ENCODE assay signal across 8 mouse cellular contexts in genomic region chr11:70212896-70213295, GRCm38 (mm10). TPM values are rescaled to one million over a fixed set of nuclear protein-coding genes. Genes with fewer than 3 reads are reported as not detected.
DNase-seq lines count a peak whose midpoint lies in the region; ATAC-seq and TF ChIP-seq lines count a peak whose summit lies in the region.

No protein-coding gene starts in this region.

- 0 out of 2 replicates have a peak, but pooled peaks cover 7% of the 10 kb centered on the region for H3K4me1 ChIP-seq in hindbrain, postnatal 0 days (ENCODE audit: insufficient read depth, low read length)

- CTCF ChIA-PET in Patski (lab: Charles Lee): interaction anchor here (0.8 to 3.6 kb wide), 11 partner anchors 8 to 149 kb away, joined by 3 to 19 read pairs (median 6); no protein-coding TSS in a partner anchor

- 9% methylated on average over 9 of the region's 9 CpGs for whole genome bisulfite sequencing in hindbrain, postnatal 0 days

- POLR2A ChIA-PET in Patski (lab: Charles Lee): interaction anchor here (1.2 kb wide), 1 partner anchor 11 kb away, joined by 3 read pairs; no protein-coding TSS in a partner anchor

- peak overlapping the region; percentile 77; the same call in 1 of the 2 replicates for H3K4me2 ChIP-seq in hindbrain, postnatal 0 days (ENCODE audit: low read depth, low read length)

- no peaks in the 10 kb centered on the region for H3K27me3 ChIP-seq in Patski
- H3K27me3 ChIP-seq in hindbrain, postnatal 0 days (ENCODE audit: insufficient read depth, low read length): no peaks in the 10 kb centered on the region

- peak; percentile 45 for ATAC-seq in Patski
- ATAC-seq in hindbrain, postnatal 0 days: no peak

- in situ Hi-C loops in Patski (cut with MboI; ENCODE audit: low pct_unique_long_range_greater_than_20kb): loop anchor here (10.0 kb wide), 1 partner anchor 278 kb away; the partner anchor contains the start of gene Ybx2

- peak; percentile 58 for DNase-seq in ovary, postnatal 36 days (ENCODE audit: low spot score)
- no peak for DNase-seq in ovary, postnatal 10 days (ENCODE audit: low spot score)
- DNase-seq in Patski (ENCODE audit: low read depth, low spot score): no peak
- DNase-seq in cerebellum, postnatal 10 days: peak; percentile 87 to 88
- DNase-seq in hindbrain, postnatal 0 days (ENCODE audit: low spot score): peak; percentile 89
- DNase-seq in layer of hippocampus, postnatal 36 days: peak; percentile 55 to 65
- DNase-seq in naive thymus-derived CD4-positive, alpha-beta T cell, adult 2 months (ENCODE audit: low read depth): peak; percentile 76
- no peak for DNase-seq in c-Kit-positive CD71-positive TER-119-positive erythroid progenitor cells, embryonic 14.5 days (ENCODE audit: low spot score)

- H3K36me3 ChIP-seq in hindbrain, postnatal 0 days (ENCODE audit: insufficient read depth, low read length): peaks cover 3% of the 10 kb centered on the region; the same call in 1 of the 2 replicates

- no peak overlapping the region for H3K4me3 ChIP-seq in hindbrain, postnatal 0 days (ENCODE audit: low read length)

- no peak for TF ChIP-seq CTCF in Patski (IDR thresholded peaks at IDR 0.05)
- TF ChIP-seq CTCF in hindbrain, postnatal 0 days (IDR thresholded peaks at IDR 0.05; ENCODE audit: low read depth): peak; percentile 79

- H3K9ac ChIP-seq in hindbrain, postnatal 0 days (replicated peaks; ENCODE audit: low read length): no peak overlapping the region

- H3K27ac ChIP-seq in hindbrain, postnatal 0 days: no peak overlapping the region

- no peaks in the 10 kb centered on the region for H3K9me3 ChIP-seq in hindbrain, postnatal 0 days (ENCODE audit: low read length)

RNA-seq across cellular contexts. Expression of gene Slc16a11, which starts 0.3 kb away (rescaled TPM):
- 1.9 TPM for polyA plus RNA-seq in Patski (2021)
- 13.4 and 23.7 TPM in 2 replicates for total RNA-seq in hindbrain, postnatal 0 days (2014; rRNA removed)
- 12.9 and 14.3 TPM in 2 replicates for polyA plus RNA-seq in hindbrain, postnatal 0 days (2015; fragmentation: Nextera tagmentation; extraction: Ambion mirVana)
- total RNA-seq in layer of hippocampus, postnatal 36 days (2021): 10 to 100 TPM; 30.5 to 34.6 TPM

RNA-seq across cellular contexts. Expression of gene Slc16a13, which starts 8.0 kb away (rescaled TPM):
- 12.2 TPM for polyA plus RNA-seq in Patski (2021)
- 15.3 and 17.2 TPM in 2 replicates for total RNA-seq in hindbrain, postnatal 0 days (2014; rRNA removed)
- 9.4 and 10.8 TPM in 2 replicates for polyA plus RNA-seq in hindbrain, postnatal 0 days (2015; fragmentation: Nextera tagmentation; extraction: Ambion mirVana)
- 1 to 10 TPM; 6.9 to 9.4 TPM for total RNA-seq in layer of hippocampus, postnatal 36 days (2021)

RNA-seq across cellular contexts. Expression of gene Bcl6b, which starts 16.7 kb away (rescaled TPM):
- not detected for polyA plus RNA-seq in Patski (2021)
- total RNA-seq in hindbrain, postnatal 0 days (2014; rRNA removed): 4.9 and 5.0 TPM in 2 replicates
- 2.4 and 2.7 TPM in 2 replicates for polyA plus RNA-seq in hindbrain, postnatal 0 days (2015; fragmentation: Nextera tagmentation; extraction: Ambion mirVana)
- 1 to 10 TPM; 1.1 to 1.3 TPM for total RNA-seq in layer of hippocampus, postnatal 36 days (2021)

RNA-seq across cellular contexts. Expression of gene 0610010K14Rik, which starts 24.8 kb away (rescaled TPM):
- 50.1 TPM for polyA plus RNA-seq in Patski (2021)
- total RNA-seq in hindbrain, postnatal 0 days (2014; rRNA removed): 61.6 and 96.0 TPM in 2 replicates
- 172 and 185 TPM in 2 replicates for polyA plus RNA-seq in hindbrain, postnatal 0 days (2015; fragmentation: Nextera tagmentation; extraction: Ambion mirVana)
- 10 to 100 TPM; 41.4 to 45.6 TPM for total RNA-seq in layer of hippocampus, postnatal 36 days (2021)

RNA-seq across cellular contexts. Expression of gene Gm21988, which starts 26.7 kb away (rescaled TPM):
- polyA plus RNA-seq in Patski (2021): 4.3 TPM
- total RNA-seq in hindbrain, postnatal 0 days (2014; rRNA removed): 1.9 and 2.8 TPM in 2 replicates
- 14.2 and 15.2 TPM in 2 replicates for polyA plus RNA-seq in hindbrain, postnatal 0 days (2015; fragmentation: Nextera tagmentation; extraction: Ambion mirVana)
- 1 to 10 TPM; 3.9 to 5.1 TPM for total RNA-seq in layer of hippocampus, postnatal 36 days (2021)

Comparison
In these comparisons a context has a peak if more than half of its experiments do, and no peak if none do; other contexts are left out.
1. DNase-seq: peak in ovary, postnatal 36 days (single experiment), cerebellum, postnatal 10 days (2 of 2), hindbrain, postnatal 0 days (single experiment), layer of hippocampus, postnatal 36 days (2 of 2) and naive thymus-derived CD4-positive, alpha-beta T cell, adult 2 months (single experiment); none in ovary, postnatal 10 days (single experiment), Patski (single experiment) and c-Kit-positive CD71-positive TER-119-positive erythroid progenitor cells, embryonic 14.5 days (single experiment).